Mouse (Mus musculus): ENCODE data around the gene Pgm1. TPM values are rescaled to one million over a fixed set of nuclear protein-coding genes. Genes with fewer than 3 reads are reported as not detected.

The Pgm1 gene
- polyA plus RNA-seq, 2 experiments = 26.1 to 53.2 TPM

- 64% methylated on average over 4 of the region's 4 CpGs for WGBS (ENCODE audit: insufficient replicate concordance)
- H3K9ac ChIP-seq (replicated peaks) = no peak overlapping the region
Measured at GRCm38 (mm10) chr4:100033944-100034343, 104.7 kb downstream of the Pgm1 start.

GRCm38 (mm10) chr4:100034971-100035370 lies 105.8 kb downstream of the Pgm1 start:
- Histone ChIP-seq H3K4me3 (ENCODE audit: insufficient read depth in 1 of 2, low read depth in 2 of 2, low read length in 2 of 2) (no peak overlapping the region), H3K9ac (replicated peaks) (no peak overlapping the region), H3K27me3 (ENCODE audit: control insufficient read depth, insufficient read depth, low read length) (no peaks in the 10 kb centered on the region), H3K9me3 (ENCODE audit: control insufficient read depth, low read length) (no peaks in the 10 kb centered on the region), H3K4me1 (replicated peaks; ENCODE audit: control insufficient read depth in 2 of 2, insufficient read depth in 2 of 2, low read length in 1 of 2) (no peaks in the 10 kb centered on the region), H3K4me2 (ENCODE audit: low read depth) (no peak overlapping the region), H3K36me3 (replicated peaks; ENCODE audit: control insufficient read depth, insufficient read depth, low read depth) (no peaks in the 10 kb centered on the region), H3K27ac (no peak overlapping the region)
- no peak for DNase-seq (ENCODE audit: low read depth in 3 of 3, low spot score in 3 of 3)
- WGBS (ENCODE audit: insufficient replicate concordance) = 41% methylated on average over 6 of the region's 6 CpGs
- no peak for ATAC-seq (ENCODE audit: insufficient read depth)
- TF ChIP-seq EP300 (IDR thresholded peaks at IDR 0.05; ENCODE audit: low read depth) = no peak
- no peak for TF ChIP-seq CTCF (IDR thresholded peaks at IDR 0.05; ENCODE audit: low read depth)

More at GRCm38 (mm10) chr4:100033944-100034343, 104.7 kb downstream of the Pgm1 start:
- TF ChIP-seq EP300 (IDR thresholded peaks at IDR 0.05; ENCODE audit: low read depth) = no peak
- TF ChIP-seq CTCF (IDR thresholded peaks at IDR 0.05; ENCODE audit: low read depth) = no peak
- no peak overlapping the region for H3K4me3 ChIP-seq (ENCODE audit: insufficient read depth in 1 of 2, low read depth in 2 of 2, low read length in 2 of 2)
- H3K4me1 ChIP-seq (replicated peaks; ENCODE audit: control insufficient read depth in 2 of 2, insufficient read depth in 2 of 2, low read length in 1 of 2) = no peaks in the 10 kb centered on the region
- ATAC-seq (ENCODE audit: insufficient read depth) (no peak), DNase-seq (ENCODE audit: low read depth in 3 of 3, low spot score in 3 of 3) (no peak)
- H3K4me2 ChIP-seq (ENCODE audit: low read depth) = no peak overlapping the region
- no peaks in the 10 kb centered on the region for H3K36me3 ChIP-seq (replicated peaks; ENCODE audit: control insufficient read depth, insufficient read depth, low read depth)
- no peak overlapping the region for H3K27ac ChIP-seq
- H3K27me3 ChIP-seq (ENCODE audit: control insufficient read depth, insufficient read depth, low read length) = no peaks in the 10 kb centered on the region
- H3K9me3 ChIP-seq (ENCODE audit: control insufficient read depth, low read length) = no peaks in the 10 kb centered on the region

- no peak for TF ChIP-seq CTCF (IDR thresholded peaks at IDR 0.05; ENCODE audit: low read depth)
- Histone ChIP-seq H3K36me3 (replicated peaks; ENCODE audit: control insufficient read depth, insufficient read depth, low read depth) (no peaks in the 10 kb centered on the region), H3K4me1 (replicated peaks; ENCODE audit: control insufficient read depth in 2 of 2, insufficient read depth in 2 of 2, low read length in 1 of 2) (no peaks in the 10 kb centered on the region), H3K9ac (replicated peaks) (no peak overlapping the region), H3K4me2 (ENCODE audit: low read depth) (no peak overlapping the region), H3K4me3 (ENCODE audit: insufficient read depth in 1 of 2, low read depth in 2 of 2, low read length in 2 of 2) (no peak overlapping the region), H3K9me3 (ENCODE audit: control insufficient read depth, low read length) (no peaks in the 10 kb centered on the region), H3K27me3 (ENCODE audit: control insufficient read depth, insufficient read depth, low read length) (no peaks in the 10 kb centered on the region), H3K27ac (no peak overlapping the region)
- ATAC-seq (ENCODE audit: insufficient read depth) = no peak
- DNase-seq (ENCODE audit: low read depth in 3 of 3, low spot score in 3 of 3) = no peak
- 55% methylated on average over 16 of the region's 16 CpGs for WGBS (ENCODE audit: insufficient replicate concordance)
Measured at GRCm38 (mm10) chr4:100035919-100036554, 106.8 kb downstream of the Pgm1 start.

Other genes with a start within 250 kb of the Pgm1 start
- gene Alg6, start 213.8 kb upstream of the Pgm1 start, polyA plus RNA-seq (2012; rRNA removed) = 8.0 and 8.2 TPM in 2 replicates
- 10.6 and 11.2 TPM in 2 replicates for gene Alg6, start 213.8 kb upstream of the Pgm1 start, polyA plus RNA-seq (2014; fragmentation: Nextera tagmentation; extraction: Ambion mirVana)
- 1.9 and 4.0 TPM in 2 replicates for gene Efcab7, start 100.2 kb upstream of the Pgm1 start, polyA plus RNA-seq (2012; rRNA removed)
- 5.0 and 6.1 TPM in 2 replicates for gene Efcab7, start 100.2 kb upstream of the Pgm1 start, polyA plus RNA-seq (2014; fragmentation: Nextera tagmentation; extraction: Ambion mirVana)
- gene Itgb3bp, start 399 bp downstream of the Pgm1 start, polyA plus RNA-seq (2012; rRNA removed) = 2.3 and 4.6 TPM in 2 replicates
- 24.8 and 26.1 TPM in 2 replicates for gene Itgb3bp, start 399 bp downstream of the Pgm1 start, polyA plus RNA-seq (2014; fragmentation: Nextera tagmentation; extraction: Ambion mirVana)
- gene Ror1, start 166.4 kb downstream of the Pgm1 start, polyA plus RNA-seq (2012; rRNA removed) = 0.08 and 0.13 TPM in 2 replicates
- 0.21 and 0.23 TPM in 2 replicates for gene Ror1, start 166.4 kb downstream of the Pgm1 start, polyA plus RNA-seq (2014; fragmentation: Nextera tagmentation; extraction: Ambion mirVana)

All from liver, embryonic 14.5 days (tissue).